Mouse (Mus musculus) CH12.LX (cell line): ENCODE measurements around the gene Anp32e. TPM values are rescaled to one million over a fixed set of nuclear protein-coding genes. Genes with fewer than 3 reads are reported as not detected.

Experiments
- DNase-seq: peaks from one replicate; pipeline ENCODE4 v3.0.0-alpha.2; 2013; ENCODE audit errors: extremely low read depth
- H3K27ac ChIP-seq: 2 replicates; pipeline ENCODE4 v1.5.1; 2012; ENCODE audit warnings: low read depth, mild to moderate bottlenecking, control low read depth, moderate library complexity; ENCODE audit not compliant: insufficient read depth
- H3K27me3 ChIP-seq: replicated peaks from 2 replicates; pipeline ENCODE3; 2012; ENCODE audit warnings: inconsistent platforms
- H3K36me3 ChIP-seq, 2 experiments: replicated peaks in 1 of 2; 2 replicates each; pipeline versions ENCODE3 to v1.6.1; 2012; ENCODE audit warnings: inconsistent platforms in 1 of 2, low read length in 1 of 2, mild to moderate bottlenecking in 1 of 2, mixed read lengths in 1 of 2, moderate library complexity in 1 of 2; ENCODE audit not compliant: control insufficient read depth in 1 of 2, insufficient read depth in 1 of 2
- H3K4me1 ChIP-seq, 2 experiments: 2 replicates each; pipeline ENCODE4 v1.6.1; 2012; ENCODE audit warnings: inconsistent platforms in 1 of 2, moderate library complexity in 1 of 2; ENCODE audit not compliant: insufficient read depth in 2 of 2, control insufficient read depth in 1 of 2
- H3K4me2 ChIP-seq: 2 replicates; pipeline ENCODE4 v1.6.1; 2012; ENCODE audit warnings: low read depth, mild to moderate bottlenecking, control low read depth; ENCODE audit not compliant: poor library complexity, insufficient read depth, severe bottlenecking
- H3K4me3 ChIP-seq, 3 experiments: fragments of 150-350 bp in 1 of 3; sonication (generic) in 1 of 3; replicated peaks in 1 of 3; 2 replicates each; pipeline versions ENCODE3 to v1.5.1; 2011 to 2012; ENCODE audit warnings: low read depth in 2 of 3, low read length in 2 of 3, mild to moderate bottlenecking in 2 of 3, moderate library complexity in 2 of 3, control low read depth in 1 of 3, improper control_type of control experiment in 1 of 3, inconsistent platforms in 1 of 3, mixed read lengths in 1 of 3; ENCODE audit not compliant: poor library complexity in 1 of 3
- H3K79me2 ChIP-seq: replicated peaks from 2 replicates; pipeline ENCODE4 v1.6.1; 2012; ENCODE audit warnings: mild to moderate bottlenecking, moderate library complexity; ENCODE audit not compliant: control insufficient read depth, poor library complexity, insufficient read depth, severe bottlenecking; ENCODE audit errors: extremely low read depth
- H3K9ac ChIP-seq: 2 replicates; pipeline ENCODE4 v1.6.1; 2012; ENCODE audit warnings: low read depth, mild to moderate bottlenecking, control low read depth, moderate library complexity; ENCODE audit not compliant: insufficient read depth
- H3K9me3 ChIP-seq: replicated peaks from 2 replicates; pipeline ENCODE3; 2012; ENCODE audit warnings: low read length, inconsistent platforms, mixed read lengths
- BHLHE40 ChIP-seq: IDR thresholded peaks from 2 replicates; pipeline ENCODE4 v1.6.1; 2011; ENCODE audit warnings: mild to moderate bottlenecking, low read depth, low read length, improper control_type of control experiment
- CHD1 ChIP-seq: IDR thresholded peaks from 2 replicates; pipeline ENCODE4 v1.6.1; 2012; ENCODE audit warnings: low read depth, low read length, improper control_type of control experiment, inconsistent platforms
- CHD2 ChIP-seq: IDR thresholded peaks from 2 replicates; pipeline ENCODE4 v1.6.1; 2011; ENCODE audit warnings: low read length, improper control_type of control experiment
- CTCF ChIP-seq, 2 experiments: IDR thresholded peaks in 1 of 2; conservative IDR thresholded peaks in 1 of 2; 2 replicates each; pipeline ENCODE4 v1.5.1; 2011 to 2012; ENCODE audit warnings: low read depth in 2 of 2, low read length in 2 of 2, improper control_type of control experiment in 1 of 2, inconsistent platforms in 1 of 2, mild to moderate bottlenecking in 1 of 2, moderate library complexity in 1 of 2
- E2F4 ChIP-seq: IDR thresholded peaks from 2 replicates; pipeline ENCODE4 v1.6.1; 2011; ENCODE audit warnings: low read depth, low read length, improper control_type of control experiment; ENCODE audit not compliant: insufficient replicate concordance
- ELF1 ChIP-seq: IDR thresholded peaks from 2 replicates; pipeline ENCODE4 v1.6.1; 2014; ENCODE audit warnings: low read depth, mild to moderate bottlenecking, inconsistent platforms, low read length, improper control_type of control experiment
- EP300 ChIP-seq: IDR thresholded peaks from 2 replicates; pipeline ENCODE4 v1.6.1; 2011; ENCODE audit warnings: low read length, improper control_type of control experiment
- ETS1 ChIP-seq: conservative IDR thresholded peaks from 2 replicates; pipeline ENCODE4 v1.6.1; 2012; ENCODE audit warnings: low read depth, mild to moderate bottlenecking, inconsistent platforms, low read length, improper control_type of control experiment, moderate library complexity
- GABPA ChIP-seq: IDR thresholded peaks from 2 replicates; pipeline ENCODE4 v1.6.1; 2012; ENCODE audit warnings: low read depth, low read length, improper control_type of control experiment, inconsistent platforms; ENCODE audit not compliant: insufficient replicate concordance
- HCFC1 ChIP-seq: IDR thresholded peaks from 2 replicates; pipeline ENCODE4 v1.6.1; 2012; ENCODE audit warnings: low read depth, mild to moderate bottlenecking, inconsistent platforms, low read length, improper control_type of control experiment
- IRF4 ChIP-seq: IDR thresholded peaks from 2 replicates; pipeline ENCODE4 v1.6.1; 2014; ENCODE audit warnings: low read depth, mild to moderate bottlenecking, inconsistent platforms, low read length, improper control_type of control experiment
- JUN ChIP-seq: IDR thresholded peaks from 2 replicates; pipeline ENCODE4 v1.6.1; 2011; ENCODE audit warnings: low read depth, mild to moderate bottlenecking, low read length, improper control_type of control experiment, moderate library complexity; ENCODE audit not compliant: insufficient read depth
- JUND ChIP-seq: conservative IDR thresholded peaks from 2 replicates; pipeline ENCODE4 v1.6.1; 2011; ENCODE audit warnings: low read depth, low read length, improper control_type of control experiment
- KAT2A ChIP-seq: IDR thresholded peaks from 2 replicates; pipeline ENCODE4 v1.6.1; 2012; ENCODE audit warnings: low read length, improper control_type of control experiment, inconsistent platforms; ENCODE audit not compliant: insufficient replicate concordance
- MAFK ChIP-seq: IDR thresholded peaks from 2 replicates; pipeline ENCODE4 v1.6.1; 2011; ENCODE audit warnings: low read length, improper control_type of control experiment; ENCODE audit not compliant: insufficient replicate concordance
- MAX ChIP-seq: IDR thresholded peaks from 2 replicates; pipeline ENCODE4 v1.6.1; 2011; ENCODE audit warnings: low read length, improper control_type of control experiment
- MAZ ChIP-seq: IDR thresholded peaks from 2 replicates; pipeline ENCODE4 v1.6.1; 2012; ENCODE audit warnings: low read depth, mild to moderate bottlenecking, inconsistent platforms, low read length, improper control_type of control experiment, moderate library complexity
- MEF2A ChIP-seq: IDR thresholded peaks from 2 replicates; pipeline ENCODE4 v1.6.1; 2014; ENCODE audit warnings: low read depth, mild to moderate bottlenecking, inconsistent platforms, low read length, improper control_type of control experiment, borderline replicate concordance
- MXI1 ChIP-seq: IDR thresholded peaks from 2 replicates; pipeline ENCODE4 v1.6.1; 2011; ENCODE audit warnings: mild to moderate bottlenecking, low read depth, low read length, improper control_type of control experiment
- MYC ChIP-seq: IDR thresholded peaks from 2 replicates; pipeline ENCODE4 v1.6.1; 2011; ENCODE audit warnings: low read depth, mild to moderate bottlenecking, improper control_type of control experiment, low read length
- NELFE ChIP-seq: IDR thresholded peaks from 2 replicates; pipeline ENCODE4 v1.6.1; 2011; ENCODE audit warnings: low read depth, low read length, improper control_type of control experiment
- NRF1 ChIP-seq: IDR thresholded peaks from 2 replicates; pipeline ENCODE4 v1.6.1; 2014; ENCODE audit warnings: low read depth, mild to moderate bottlenecking, inconsistent platforms, low read length, improper control_type of control experiment, moderate library complexity
- PAX5 ChIP-seq: IDR thresholded peaks from 2 replicates; pipeline ENCODE4 v1.6.1; 2012; ENCODE audit warnings: low read length, inconsistent platforms, mixed read lengths
- POLR2A ChIP-seq: IDR thresholded peaks from 2 replicates; pipeline ENCODE4 v1.6.1; 2011; ENCODE audit warnings: low read depth, mild to moderate bottlenecking, improper control_type of control experiment, low read length
- POLR2AphosphoS2 ChIP-seq: IDR thresholded peaks from 2 replicates; pipeline ENCODE4 v1.6.1; 2011; ENCODE audit warnings: low read depth, low read length, improper control_type of control experiment
- RAD21 ChIP-seq: IDR thresholded peaks from 2 replicates; pipeline ENCODE4 v1.6.1; 2011; ENCODE audit warnings: low read depth, mild to moderate bottlenecking, low read length, improper control_type of control experiment, moderate library complexity
- RCOR1 ChIP-seq: conservative IDR thresholded peaks from 2 replicates; pipeline ENCODE4 v1.6.1; 2012; ENCODE audit warnings: low read depth, mild to moderate bottlenecking, inconsistent platforms, low read length, improper control_type of control experiment
- SIN3A ChIP-seq: IDR thresholded peaks from 2 replicates; pipeline ENCODE4 v1.6.1; 2012; ENCODE audit warnings: low read length, improper control_type of control experiment, inconsistent platforms
- SMC3 ChIP-seq: IDR thresholded peaks from 2 replicates; pipeline ENCODE4 v1.6.1; 2011; ENCODE audit warnings: low read depth, low read length, improper control_type of control experiment
- TBP ChIP-seq: conservative IDR thresholded peaks from 2 replicates; pipeline ENCODE4 v1.6.1; 2011; ENCODE audit warnings: low read depth, low read length, improper control_type of control experiment
- TCF12 ChIP-seq: IDR thresholded peaks from 2 replicates; pipeline ENCODE4 v1.6.1; 2014; ENCODE audit warnings: low read depth, mild to moderate bottlenecking, inconsistent platforms, low read length, improper control_type of control experiment
- UBTF ChIP-seq: IDR thresholded peaks from 2 replicates; pipeline ENCODE4 v1.6.1; 2012; ENCODE audit warnings: low read depth, mild to moderate bottlenecking, inconsistent platforms, low read length, improper control_type of control experiment, moderate library complexity
- USF1 ChIP-seq: IDR thresholded peaks from 2 replicates; pipeline ENCODE4 v1.6.1; 2014; ENCODE audit warnings: low read depth, mild to moderate bottlenecking, inconsistent platforms, low read length, improper control_type of control experiment
- USF2 ChIP-seq: conservative IDR thresholded peaks from 2 replicates; pipeline ENCODE4 v1.6.1; 2011; ENCODE audit warnings: low read depth, low read length, improper control_type of control experiment
- ZC3H11A ChIP-seq: IDR thresholded peaks from 2 replicates; pipeline ENCODE4 v1.6.1; 2012; ENCODE audit warnings: low read depth, mild to moderate bottlenecking, inconsistent platforms, low read length, improper control_type of control experiment
- ZKSCAN1 ChIP-seq: IDR thresholded peaks from 2 replicates; pipeline ENCODE4 v1.6.1; 2012; ENCODE audit warnings: low read depth, inconsistent platforms, low read length, improper control_type of control experiment, borderline replicate concordance
- ZMIZ1 ChIP-seq: IDR thresholded peaks from 2 replicates; pipeline ENCODE4 v1.6.1; 2012; ENCODE audit warnings: low read depth, mild to moderate bottlenecking, inconsistent platforms, low read length, improper control_type of control experiment
- ZNF384 ChIP-seq: IDR thresholded peaks from 2 replicates; pipeline ENCODE4 v1.6.1; 2012; ENCODE audit warnings: low read depth, low read length, improper control_type of control experiment, inconsistent platforms
- dilution Hi-C: fragments of 300-500 bp; cut with MboI; formaldehyde crosslinking; loops from 2 replicates; pipeline ENCODE4 v1.14.3; 2020; ENCODE audit warnings: low sequenced_read_pairs; ENCODE audit not compliant: extremely low pct_unique_long_range_greater_than_20kb, extremely low pct_ligation_motif_present
- in situ Hi-C: fragments of 300-500 bp; cut with MboI; formaldehyde crosslinking; loops from 3 replicates; pipeline ENCODE4 v1.14.3; 2019; ENCODE audit warnings: low sequenced_read_pairs, low pct_ligation_motif_present, low pct_unique_long_range_greater_than_20kb, mixed read lengths
- polyA plus RNA-seq: library from polyadenylated mRNA; unstranded; fragments of >175 nt; gene quantifications from 2 replicates; pipeline ENCODE4 v1.2.1, GENCODE M21; 2012; ENCODE audit warnings: low read depth; ENCODE audit not compliant: insufficient read length
- total RNA-seq, 2 experiments: library from RNA; depleted of rRNA; stranded (reverse); fragments of 300-350 nt in 1 of 2; fragments of >200 nt in 1 of 2; gene quantifications; 2 replicates each; pipeline ENCODE4 v1.2.3; 2012 to 2014

The Anp32e gene
- total and polyA plus RNA-seq, 3 experiments = 74.2 to 439 (median 85.2) TPM

- Histone ChIP-seq H3K27ac (no peak within 1 kb of the TSS), H3K36me3 (peaks cover 8 to 26% of the 10 kb centered on the region in 2 experiments), H3K4me2 (peak within 1 kb of the TSS; percentile 84), H3K79me2 (peaks cover 7% of the 10 kb centered on the region; the same call in 1 of the 2 replicates), H3K27me3 (peaks cover 4% of the 10 kb centered on the region), H3K4me1 (peaks cover 19 to 61% of the 10 kb centered on the region in 2 experiments), H3K9ac (peak within 1 kb of the TSS; percentile 93), H3K9me3 (no peaks in the 10 kb centered on the region), H3K4me3 (peak within 1 kb of the TSS; percentile 57 to 82 (median 69))
- TF ChIP-seq CHD2 = no peak
- TF ChIP-seq ZKSCAN1 = no peak
- TF ChIP-seq UBTF = no peak; the same call in 1 of the 2 replicates
- peak; percentile 67 for TF ChIP-seq BHLHE40
- TF ChIP-seq KAT2A = no peak
- peak; percentile 19; the same call in 1 of the 2 replicates for TF ChIP-seq IRF4
- TF ChIP-seq PAX5 = no peak
- TF ChIP-seq EP300 = no peak
- no peak for TF ChIP-seq POLR2AphosphoS2
- no peak for TF ChIP-seq ZC3H11A
- TF ChIP-seq TBP = no peak
- TF ChIP-seq MYC = no peak
- no peak for TF ChIP-seq ELF1
- TF ChIP-seq MAX = no peak
- TF ChIP-seq RAD21 = no peak
- TF ChIP-seq ETS1 = no peak
- TF ChIP-seq E2F4 = no peak
- TF ChIP-seq POLR2A = peak; percentile 31; the same call in 1 of the 2 replicates
- no peak for TF ChIP-seq USF2
- no peak for TF ChIP-seq GABPA
- no peak for TF ChIP-seq CHD1
- no peak for TF ChIP-seq SIN3A
- TF ChIP-seq JUND = no peak
- TF ChIP-seq MEF2A = 0 out of 2 replicates have a peak, but pooled peaks have one; percentile 36
- TF ChIP-seq RCOR1 = no peak
- no peak for TF ChIP-seq NRF1
- TF ChIP-seq JUN = no peak
- no peak for TF ChIP-seq MAFK
- no peak for TF ChIP-seq HCFC1
- no peak for TF ChIP-seq NELFE
- TF ChIP-seq CTCF (conservative IDR thresholded peaks at IDR 0.05 in 1 of 2, IDR thresholded peaks at IDR 0.05 in 1 of 2; ENCODE audit: low read depth in 2 of 2, low read length in 2 of 2) = no peak
- peak; percentile 22; the same call in 1 of the 2 replicates for TF ChIP-seq TCF12
- no peak for TF ChIP-seq SMC3
- no peak for TF ChIP-seq MAZ
- peak; percentile 49; the same call in 1 of the 2 replicates for TF ChIP-seq MXI1
- no peak for TF ChIP-seq USF1
- no peak for TF ChIP-seq ZNF384
- no peak for TF ChIP-seq ZMIZ1
- DNase-seq = no peak
- in situ Hi-C loops (no loop called here), dilution Hi-C loops (no loop called here)
Observed at GRCm38 (mm10) chr3:95995802-95996428, 66.9 kb downstream of the Anp32e start, which contains the start of gene Plekho1. TSS of gene Plekho1 (minus strand) at chr3:95996001.
